Mouse (Mus musculus): ENCODE measurements around the gene Mobp.

DNA sequence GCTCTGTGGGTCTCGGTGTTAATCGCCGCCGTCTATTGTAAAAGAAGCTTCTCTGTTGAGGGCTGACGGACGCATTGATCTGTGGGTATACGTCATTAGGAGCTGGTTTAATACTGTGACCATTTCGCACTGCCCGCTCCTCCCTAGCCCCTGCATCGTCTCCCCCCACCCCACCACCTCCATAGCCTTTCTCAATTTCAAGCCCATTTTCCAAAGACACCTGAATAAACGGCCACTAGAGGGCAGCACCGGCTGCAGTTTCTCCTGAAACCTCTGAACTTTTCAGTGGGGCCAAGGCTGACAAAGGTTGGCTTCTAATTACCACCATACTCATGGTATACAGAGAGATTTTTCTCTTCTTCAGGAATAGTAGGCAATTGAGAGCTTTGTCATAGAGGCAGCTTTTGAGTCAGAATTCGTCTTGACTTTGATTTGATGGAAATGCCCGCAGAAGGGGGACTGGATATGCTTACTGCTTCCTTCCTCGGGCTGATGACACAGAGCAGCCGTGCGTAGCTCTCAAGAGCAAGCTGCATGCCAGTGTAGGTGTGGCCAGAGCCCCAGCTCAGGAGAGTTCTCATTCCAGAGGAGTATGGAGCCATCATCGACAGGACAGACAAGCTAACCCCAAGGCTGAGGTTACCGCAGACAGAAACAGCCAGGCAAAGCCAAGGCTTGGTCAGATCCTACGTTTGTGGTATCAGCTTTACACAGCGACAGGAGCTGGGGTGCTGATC lies 42.0 kb downstream of the Mobp start:
- no peak for TF ChIP-seq NRF1 (IDR thresholded peaks at IDR 0.05; ENCODE audit: low read depth, low read length)
- no peak for TF ChIP-seq POLR2AphosphoS2 (IDR thresholded peaks at IDR 0.05; ENCODE audit: low read depth, low read length)
- no peak for TF ChIP-seq POLR2A (IDR thresholded peaks at IDR 0.05; ENCODE audit: low read depth, low read length)
- TF ChIP-seq CTCF (conservative IDR thresholded peaks at IDR 0.05 in 1 of 2, IDR thresholded peaks at IDR 0.05 in 1 of 2; ENCODE audit: low read depth in 2 of 2, low read length in 2 of 2), result peak; percentile 61 to 87
- TF ChIP-seq SIN3A (IDR thresholded peaks at IDR 0.05; ENCODE audit: low read length), result no peak
- TF ChIP-seq ZNF384 (IDR thresholded peaks at IDR 0.05; ENCODE audit: low read depth, low read length), result no peak
- no peak for TF ChIP-seq JUND (conservative IDR thresholded peaks at IDR 0.05; ENCODE audit: low read depth, low read length)
- no peak for TF ChIP-seq CHD2 (IDR thresholded peaks at IDR 0.05; ENCODE audit: low read length)
- no peak for TF ChIP-seq TBP (conservative IDR thresholded peaks at IDR 0.05; ENCODE audit: low read depth, low read length)
- no peak for TF ChIP-seq MXI1 (IDR thresholded peaks at IDR 0.05; ENCODE audit: low read depth, low read length)
- TF ChIP-seq HCFC1 (IDR thresholded peaks at IDR 0.05; ENCODE audit: low read depth, low read length), result no peak

All from CH12.LX (cell line).